Comparison of ENCODE assay signal across 7 mouse cellular contexts in the genomic region with DNA sequence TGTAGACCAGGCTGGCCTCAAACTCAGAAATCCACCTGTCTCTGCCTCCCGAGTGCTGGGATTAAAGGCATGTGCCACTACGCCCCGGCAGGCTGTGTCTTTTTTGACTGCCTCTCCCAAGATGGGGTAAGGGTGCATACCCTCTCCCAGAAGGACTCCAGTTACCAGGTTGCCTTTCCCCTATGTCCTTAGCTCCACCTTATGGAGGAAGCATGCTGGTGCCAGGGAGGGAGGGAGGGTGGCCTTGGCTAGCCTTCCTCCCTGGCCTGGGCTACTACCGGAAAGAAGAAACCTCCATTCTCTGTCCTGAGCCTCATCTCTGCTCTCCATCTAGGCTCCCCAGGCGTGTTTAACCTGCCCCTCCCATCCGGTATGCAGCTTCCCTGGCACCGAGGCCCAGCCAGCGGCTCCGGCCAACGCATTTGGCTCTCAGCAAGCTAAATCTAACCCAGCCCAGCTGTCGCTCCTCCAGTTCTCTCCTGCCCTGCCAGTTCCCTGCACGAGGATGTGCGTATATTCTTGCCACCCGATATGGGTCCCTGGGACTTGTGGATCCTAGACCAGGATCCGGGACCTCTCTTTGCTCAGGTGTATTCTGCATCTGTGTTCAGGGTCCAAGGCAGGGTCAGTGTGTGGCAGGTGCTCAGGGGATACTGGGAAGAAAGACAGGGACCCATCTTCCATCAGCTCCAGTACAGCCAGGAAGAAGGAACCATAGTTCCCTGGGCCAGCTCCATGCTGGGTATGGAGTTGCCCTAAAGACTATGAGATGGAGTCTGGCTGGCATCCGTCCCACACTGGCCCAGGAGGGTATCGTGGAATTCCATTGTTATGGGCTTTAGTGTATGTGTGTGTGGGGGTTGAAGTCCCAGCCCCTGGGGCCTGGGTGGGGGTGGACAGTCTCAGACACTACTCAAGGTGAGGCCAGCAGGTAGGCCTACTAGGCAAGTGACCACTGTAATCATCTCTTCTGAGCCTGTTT. TPM values are rescaled to one million over a fixed set of nuclear protein-coding genes. Genes with fewer than 3 reads are reported as not detected.
DNase-seq lines count a peak whose midpoint lies in the region; ATAC-seq and TF ChIP-seq lines count a peak whose summit lies in the region.

No protein-coding gene starts in this region.

- no peak overlapping the region for H3K4me3 ChIP-seq in heart, postnatal 0 days (ENCODE audit: low read depth, low read length)
- H3K4me3 ChIP-seq in stomach, postnatal 0 days (ENCODE audit: low read depth, low read length), result no peak overlapping the region

- peak; percentile 50 to 71 for DNase-seq in urinary bladder, adult 18-20 months (ENCODE audit: low spot score in 2 of 2)
- no peak for DNase-seq in urinary bladder, postnatal 10 days (ENCODE audit: low spot score)
- DNase-seq in fibroblast of lung, adult 2 months (ENCODE audit: low read depth), result peak; percentile 58
- DNase-seq in heart, postnatal 0 days (ENCODE audit: low spot score), result no peak
- peak; percentile 80 to 82 for DNase-seq in left cerebral cortex, postnatal 36 days (ENCODE audit: low spot score in 2 of 2)
- peak; percentile 43 for DNase-seq in stomach, postnatal 0 days (ENCODE audit: low spot score)
- no peak for DNase-seq in thymus, postnatal 36 days

- H3K27me3 ChIP-seq in heart, postnatal 0 days (ENCODE audit: control insufficient read depth, insufficient read depth, low read length), result no peaks in the 10 kb centered on the region
- H3K27me3 ChIP-seq in stomach, postnatal 0 days (ENCODE audit: control insufficient read depth, insufficient read depth, low read length), result no peaks in the 10 kb centered on the region; the same call in 1 of the 2 replicates

- TF ChIP-seq EP300 in heart, postnatal 0 days (IDR thresholded peaks at IDR 0.05; ENCODE audit: low read depth), result no peak
- TF ChIP-seq EP300 in stomach, postnatal 0 days (optimal IDR thresholded peaks at IDR 0.05), result no peak

- intact Hi-C loops in left cerebral cortex, postnatal 36 days (cut with DNase I), result no loop called here

- H3K4me1 ChIP-seq in heart, postnatal 0 days (ENCODE audit: control insufficient read depth, insufficient read depth), result peaks cover 28% of the 10 kb centered on the region
- peaks cover 8% of the 10 kb centered on the region for H3K4me1 ChIP-seq in stomach, postnatal 0 days (replicated peaks; ENCODE audit: control insufficient read depth, insufficient read depth)

- H3K4me2 ChIP-seq in heart, postnatal 0 days (ENCODE audit: low read depth, low read length), result no peak overlapping the region
- H3K4me2 ChIP-seq in stomach, postnatal 0 days (replicated peaks; ENCODE audit: low read depth), result no peak overlapping the region

- H3K36me3 ChIP-seq in heart, postnatal 0 days (replicated peaks; ENCODE audit: control insufficient read depth, insufficient read depth, low read length), result no peaks in the 10 kb centered on the region
- H3K36me3 ChIP-seq in stomach, postnatal 0 days (ENCODE audit: control insufficient read depth, insufficient read depth, low read length), result no peaks in the 10 kb centered on the region; the same call in 1 of the 2 replicates

- WGBS in heart, postnatal 0 days, result 53% methylated on average over 17 of the region's 17 CpGs
- WGBS in stomach, postnatal 0 days, result 47% methylated on average over 17 of the region's 17 CpGs

- no peak overlapping the region for H3K27ac ChIP-seq in heart, postnatal 0 days (ENCODE audit: low read depth)
- no peak overlapping the region for H3K27ac ChIP-seq in stomach, postnatal 0 days (replicated peaks)

- TF ChIP-seq CTCF in heart, postnatal 0 days (IDR thresholded peaks at IDR 0.05; ENCODE audit: low read depth), result peak; percentile 34; the same call in 1 of the 2 replicates
- peak; percentile 53 for TF ChIP-seq CTCF in stomach, postnatal 0 days (IDR thresholded peaks at IDR 0.05; ENCODE audit: low read depth)

- H3K9me3 ChIP-seq in heart, postnatal 0 days (replicated peaks; ENCODE audit: control insufficient read depth, low read length), result no peaks in the 10 kb centered on the region
- H3K9me3 ChIP-seq in stomach, postnatal 0 days (ENCODE audit: control insufficient read depth, low read length), result no peaks in the 10 kb centered on the region

- no peak overlapping the region for H3K9ac ChIP-seq in heart, postnatal 0 days (replicated peaks; ENCODE audit: low read depth, low read length)
- no peak overlapping the region for H3K9ac ChIP-seq in stomach, postnatal 0 days (ENCODE audit: low read length)

- ATAC-seq in heart, postnatal 0 days (ENCODE audit: insufficient read depth, low read depth), result no peak
- ATAC-seq in stomach, postnatal 0 days (ENCODE audit: low FRiP score, low TSS enrichment), result no peak

RNA-seq across cellular contexts. Expression of a gene that starts 4.9 kb away (rescaled TPM):
- 22.0 and 30.2 TPM in 2 replicates for total RNA-seq in heart, postnatal 0 days (2014; rRNA removed; ENCODE audit: low replicate concordance)
- polyA plus RNA-seq in heart, postnatal 0 days (2015; fragmentation: Nextera tagmentation; extraction: Ambion mirVana), result 32.4 and 34.4 TPM in 2 replicates
- total RNA-seq in left cerebral cortex, postnatal 36 days (2021), result 10 to 100 TPM; 44.2 to 50.4 TPM
- polyA plus RNA-seq in stomach, postnatal 0 days (2015; fragmentation: Nextera tagmentation; extraction: Ambion mirVana), result 46.4 and 50.4 TPM in 2 replicates

RNA-seq across cellular contexts. Expression of a gene that starts 9.9 kb away (rescaled TPM):
- total RNA-seq in heart, postnatal 0 days (2014; rRNA removed; ENCODE audit: low replicate concordance), result not detected in 2 replicates
- not detected in 2 replicates for polyA plus RNA-seq in heart, postnatal 0 days (2015; fragmentation: Nextera tagmentation; extraction: Ambion mirVana)
- 10 to 100 TPM; 94.8 to 99.4 TPM for total RNA-seq in left cerebral cortex, postnatal 36 days (2021)
- 0.05 TPM in 1 of 2 replicates, not detected in the other for polyA plus RNA-seq in stomach, postnatal 0 days (2015; fragmentation: Nextera tagmentation; extraction: Ambion mirVana)

RNA-seq across cellular contexts. Expression of a gene that starts 43.8 kb away (rescaled TPM):
- 15.7 and 33.9 TPM in 2 replicates for total RNA-seq in heart, postnatal 0 days (2014; rRNA removed; ENCODE audit: low replicate concordance)
- 21.3 and 22.9 TPM in 2 replicates for polyA plus RNA-seq in heart, postnatal 0 days (2015; fragmentation: Nextera tagmentation; extraction: Ambion mirVana)
- total RNA-seq in left cerebral cortex, postnatal 36 days (2021), result 10 to 100 TPM; 12.6 to 19.1 TPM
- polyA plus RNA-seq in stomach, postnatal 0 days (2015; fragmentation: Nextera tagmentation; extraction: Ambion mirVana), result 13.9 and 14.0 TPM in 2 replicates

RNA-seq across cellular contexts. Expression of a gene that starts 57.1 kb away (rescaled TPM):
- 74.5 and 115 TPM in 2 replicates for total RNA-seq in heart, postnatal 0 days (2014; rRNA removed; ENCODE audit: low replicate concordance)
- 130 and 156 TPM in 2 replicates for polyA plus RNA-seq in heart, postnatal 0 days (2015; fragmentation: Nextera tagmentation; extraction: Ambion mirVana)
- total RNA-seq in left cerebral cortex, postnatal 36 days (2021), result 100 to 1,000 TPM in 1 of 2 experiments, 10 to 100 TPM in 1; 95.4 to 105 TPM
- 141 TPM in 2 replicates for polyA plus RNA-seq in stomach, postnatal 0 days (2015; fragmentation: Nextera tagmentation; extraction: Ambion mirVana)

Comparison
In these comparisons a context has a peak if more than half of its experiments do, and no peak if none do; other contexts are left out.
1. DNase-seq: peak in urinary bladder, adult 18-20 months (2 of 2), fibroblast of lung, adult 2 months (single experiment), left cerebral cortex, postnatal 36 days (2 of 2) and stomach, postnatal 0 days (single experiment); none in urinary bladder, postnatal 10 days (single experiment), heart, postnatal 0 days (single experiment) and thymus, postnatal 36 days (0 of 2).
2. RNA of a gene that starts 9.9 kb away (total RNA-seq): 94.8 to 99.4 TPM in left cerebral cortex, postnatal 36 days; not detected in heart, postnatal 0 days; every median in the first group is over 10 times any median in the second.